Mouse (Mus musculus) bone marrow, adult 2 months (tissue): ENCODE results near the gene Bcl2l12. TPM values are rescaled to one million over a fixed set of nuclear protein-coding genes. Genes with fewer than 3 reads are reported as not detected.

Experiments
- H3K27ac ChIP-seq: fragments of 200-500 bp; 2 replicates; pipeline ENCODE4 v1.5.1; 2012; ENCODE audit warnings: low read depth, mild to moderate bottlenecking, control low read depth, inconsistent platforms, low read length; ENCODE audit not compliant: control insufficient read depth, poor library complexity, insufficient read depth
- H3K4me1 ChIP-seq: fragments of 200-500 bp; 2 replicates; pipeline ENCODE4 v1.6.1; 2011; ENCODE audit warnings: low read length; ENCODE audit not compliant: control insufficient read depth, insufficient read depth
- H3K4me3 ChIP-seq: fragments of 200-500 bp; replicated peaks from 2 replicates; pipeline ENCODE3; 2011; ENCODE audit warnings: mild to moderate bottlenecking, low read depth, low read length, control low read depth; ENCODE audit not compliant: control insufficient read depth
- CTCF ChIP-seq: fragments of 200-500 bp; IDR thresholded peaks from 2 replicates; pipeline ENCODE4 v1.5.1; 2011; ENCODE audit warnings: low read length, control low read depth; ENCODE audit not compliant: control insufficient read depth, insufficient read depth
- POLR2A ChIP-seq: fragments of 200-500 bp; IDR thresholded peaks from 2 replicates; pipeline ENCODE4 v1.6.1; 2011; ENCODE audit warnings: low read depth, mild to moderate bottlenecking, control low read depth, low read length, borderline replicate concordance; ENCODE audit not compliant: control insufficient read depth
- WGBS: fragments of 180-500 bp; shearing (Covaris S2); methylation state at CpG from one replicate; pipeline ENCODE4 v1.1.7; 2018; 5-methylcytosine and 5-hydroxymethylcytosine counted together
- polyA plus RNA-seq: library from polyadenylated mRNA; stranded (reverse); fragments of >200 nt; gene quantifications from 2 replicates; pipeline ENCODE4 v1.2.4, GENCODE M21; 2011; ENCODE audit warnings: low replicate concordance; ENCODE audit not compliant: missing spikeins, insufficient read depth, insufficient read length

Bcl2l12 gene
- polyA plus RNA-seq, 1 experiment, result 40.8 TPM

DNA sequence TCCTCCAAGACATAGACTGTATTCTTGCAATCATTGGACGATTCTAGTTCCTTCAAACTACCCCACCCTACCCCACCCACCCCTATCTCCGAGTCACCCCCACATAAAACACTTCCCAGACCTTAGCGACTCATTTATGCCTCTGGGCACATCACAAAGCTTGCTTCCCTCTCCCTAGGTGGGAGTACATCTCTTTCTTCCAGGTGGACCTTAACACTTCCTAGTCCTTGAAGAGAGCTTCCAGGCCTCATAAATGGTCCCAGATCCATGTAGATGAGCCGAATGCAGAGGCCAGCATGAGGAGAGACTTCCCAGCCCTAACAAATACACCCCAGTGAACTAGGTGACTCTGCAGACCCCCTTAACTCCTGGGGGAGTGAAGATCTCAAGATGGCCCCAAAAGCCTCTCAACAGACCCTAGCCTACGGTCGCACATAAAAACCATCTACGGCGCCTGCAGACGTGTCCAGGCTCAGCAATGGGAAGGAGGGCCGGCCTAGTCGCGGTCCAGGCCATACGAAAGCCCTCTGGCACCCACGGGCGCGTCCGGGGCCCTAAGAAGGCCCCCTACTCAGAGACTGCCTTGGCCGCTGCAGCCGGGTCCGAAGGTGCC, 16.9 kb upstream of the Bcl2l12 start:
- TF ChIP-seq POLR2A, result no peak
- no peak for TF ChIP-seq CTCF
- no peaks in the 10 kb centered on the region for H3K4me1 ChIP-seq
- H3K27ac ChIP-seq, result peak overlapping the region; percentile 81
- WGBS, result under 1% methylated on average over 20 of the region's 20 CpGs
- peak overlapping the region; percentile 81 for H3K4me3 ChIP-seq

DNA sequence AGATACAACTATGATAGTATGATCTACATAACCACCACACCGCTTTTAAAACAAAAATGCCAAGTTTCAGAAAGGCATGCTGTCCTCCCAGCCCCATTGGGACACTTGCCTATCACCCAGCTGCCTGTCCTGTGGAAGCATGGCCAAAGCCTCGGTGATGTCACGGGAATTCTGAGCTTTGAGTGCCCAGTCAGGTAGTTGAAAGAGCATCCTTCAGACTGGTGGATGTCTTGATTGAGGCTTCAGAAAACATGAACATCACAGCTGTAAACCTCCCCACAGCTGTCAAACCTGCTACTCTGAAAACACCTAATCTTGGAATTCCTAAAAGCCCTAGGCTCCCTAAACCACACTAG, 15.6 kb upstream of the Bcl2l12 start:
- H3K27ac ChIP-seq, result no peak overlapping the region
- 90% methylated on average over 3 of the region's 3 CpGs for WGBS
- H3K4me3 ChIP-seq, result no peak overlapping the region
- TF ChIP-seq CTCF, result no peak
- TF ChIP-seq POLR2A, result no peak
- H3K4me1 ChIP-seq, result no peaks in the 10 kb centered on the region

DNA sequence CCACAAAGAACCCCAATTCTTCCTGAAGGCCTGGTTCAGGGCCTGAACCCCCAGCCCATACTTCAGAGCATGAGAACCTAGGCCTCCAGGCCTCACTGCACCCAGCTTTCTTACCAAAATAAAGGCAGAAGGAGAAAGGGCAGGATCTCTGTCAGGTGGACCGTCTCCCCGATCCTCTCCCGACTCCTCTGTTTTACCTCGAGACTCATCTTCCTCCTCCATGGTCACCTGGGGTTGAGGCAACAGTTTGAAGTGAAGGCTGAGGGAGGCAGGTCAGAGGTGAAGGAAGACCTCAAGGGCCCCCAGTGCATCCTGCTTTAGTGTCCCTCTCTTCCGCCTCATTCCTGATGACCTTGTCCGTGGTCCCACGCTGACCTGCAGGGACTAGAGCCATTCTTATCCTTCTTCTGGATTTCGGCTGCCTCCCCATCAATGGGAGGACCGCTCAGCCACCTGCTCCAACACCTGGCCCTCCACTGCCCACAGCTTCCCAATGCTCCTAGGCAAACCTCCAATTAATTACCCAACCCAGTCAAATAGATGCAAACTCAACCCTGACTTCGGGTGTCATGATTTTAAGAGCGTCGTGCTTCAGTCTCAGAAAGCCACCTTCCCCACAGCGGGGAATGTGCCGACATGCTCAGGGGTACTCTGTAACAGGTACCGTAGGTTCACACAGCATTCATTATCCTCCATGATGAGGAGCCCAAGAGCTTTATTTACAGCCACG, 15.0 kb upstream of the Bcl2l12 start:
- TF ChIP-seq CTCF (no peak), POLR2A (no peak)
- no peak overlapping the region for H3K27ac ChIP-seq
- no peaks in the 10 kb centered on the region for H3K4me1 ChIP-seq
- no peak overlapping the region for H3K4me3 ChIP-seq
- 92% methylated on average over 16 of the region's 16 CpGs for WGBS

DNA sequence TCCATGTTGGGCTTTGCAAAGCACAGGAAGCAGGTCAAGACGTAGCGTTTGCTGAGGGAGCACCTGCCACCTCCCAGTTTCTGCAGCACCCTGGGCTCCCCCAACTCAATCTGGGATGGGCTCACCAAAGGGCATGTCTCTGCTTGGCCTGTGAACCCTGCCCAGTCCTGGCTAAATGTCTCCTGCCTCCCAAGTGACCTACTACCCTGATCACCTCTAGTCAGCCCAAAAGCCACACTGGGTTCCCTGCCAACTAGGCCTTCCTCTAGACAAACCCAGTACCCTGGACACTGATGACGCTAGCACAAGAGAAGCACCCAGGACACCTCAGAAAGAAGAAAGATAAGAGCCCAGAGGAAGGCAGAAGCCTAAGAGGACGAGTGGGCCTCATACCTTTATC, 14.3 kb upstream of the Bcl2l12 start:
- Histone ChIP-seq H3K4me3 (no peak overlapping the region), H3K4me1 (no peaks in the 10 kb centered on the region), H3K27ac (no peak overlapping the region)
- 79% methylated on average over 4 of the region's 4 CpGs for WGBS
- TF ChIP-seq POLR2A (no peak), CTCF (no peak)

- TF ChIP-seq POLR2A (no peak), CTCF (no peak)
- WGBS, result 94% methylated on average over 6 of the region's 6 CpGs
- Histone ChIP-seq H3K4me1 (no peaks in the 10 kb centered on the region), H3K27ac (no peak overlapping the region), H3K4me3 (no peak overlapping the region)
Measured at GRCm38 (mm10) chr7:45012011-45012410, 13.5 kb upstream of the Bcl2l12 start.

DNA sequence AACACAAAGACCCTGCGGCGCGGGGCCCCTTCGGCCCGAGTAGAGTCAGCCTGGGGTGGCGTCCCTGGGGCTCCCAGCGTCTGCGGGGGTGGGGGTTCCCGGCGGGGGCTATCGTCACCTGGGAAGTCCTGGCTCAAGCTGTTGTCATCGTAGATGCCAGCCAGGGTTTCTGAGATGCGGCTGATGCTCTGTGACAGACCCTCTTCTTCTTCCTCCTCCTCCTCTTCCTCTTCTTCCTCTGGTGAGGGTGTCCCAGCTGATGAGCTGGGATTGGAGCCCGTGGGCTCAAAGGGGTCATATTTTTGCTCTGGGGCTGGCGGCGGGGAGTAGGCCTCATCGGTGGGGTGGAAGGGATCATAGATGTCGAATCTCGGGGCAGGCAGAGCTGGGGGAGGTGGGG, 9.9 kb upstream of the Bcl2l12 start:
- Histone ChIP-seq H3K4me3 (no peak overlapping the region), H3K4me1 (no peaks in the 10 kb centered on the region), H3K27ac (no peak overlapping the region)
- 90% methylated on average over 19 of the region's 19 CpGs for WGBS
- TF ChIP-seq POLR2A (no peak), CTCF (no peak)

- H3K27ac ChIP-seq, result no peak overlapping the region
- WGBS, result 96% methylated on average over 30 of the region's 30 CpGs
- no peak overlapping the region for H3K4me3 ChIP-seq
- TF ChIP-seq CTCF, result no peak
- no peak for TF ChIP-seq POLR2A
- H3K4me1 ChIP-seq, result no peaks in the 10 kb centered on the region
Measured at GRCm38 (mm10) chr7:45007846-45008245, 9.3 kb upstream of the Bcl2l12 start.

GRCm38 (mm10) chr7:45007141-45007540, 8.6 kb upstream of the Bcl2l12 start:
- no peak overlapping the region for H3K4me3 ChIP-seq
- H3K4me1 ChIP-seq, result no peaks in the 10 kb centered on the region
- no peak for TF ChIP-seq CTCF
- 96% methylated on average over 29 of the region's 29 CpGs for WGBS
- no peak overlapping the region for H3K27ac ChIP-seq
